Mouse (Mus musculus): Measurements from ENCODE around the gene Hc. TPM values are rescaled to one million over a fixed set of nuclear protein-coding genes. Genes with fewer than 3 reads are reported as not detected.

The Hc gene
- total and polyA plus RNA-seq, 3 experiments, result 0.74 to 1.2 (median 0.91) TPM

DNA sequence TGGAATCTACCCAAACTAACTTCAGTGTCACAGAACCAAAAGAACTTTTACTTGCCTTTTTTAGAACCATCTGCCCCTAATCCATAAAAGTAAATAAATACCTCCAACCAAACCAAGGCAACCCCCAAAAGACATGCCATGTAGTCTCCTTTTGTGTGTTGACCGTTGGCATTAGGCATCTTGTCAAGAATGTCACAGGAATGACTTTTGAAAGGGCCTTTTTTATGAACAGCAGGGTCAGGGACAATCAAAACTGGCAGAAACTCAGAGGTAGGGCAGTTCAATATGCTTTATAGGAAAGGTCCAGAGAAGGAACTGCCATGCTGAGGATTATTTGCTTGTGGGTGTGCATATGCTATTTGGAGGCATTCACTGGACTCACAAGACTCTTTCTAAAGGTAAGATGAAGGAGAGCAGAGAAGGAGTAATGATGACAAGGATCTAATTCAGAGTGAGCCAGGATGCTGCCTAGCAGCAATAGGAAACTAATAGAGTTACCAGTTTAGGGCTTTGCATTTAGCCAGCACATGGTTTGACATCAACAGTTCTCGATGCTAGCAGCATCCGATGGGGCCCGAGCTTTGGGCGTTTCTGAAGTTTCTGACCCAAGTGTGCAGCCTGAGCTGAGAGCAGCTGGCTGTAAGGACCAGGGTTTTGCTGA, 67.4 kb downstream of the Hc start:
- no peaks in the 10 kb centered on the region for H3K36me3 ChIP-seq (replicated peaks in 1 of 2; ENCODE audit: control insufficient read depth in 1 of 2, insufficient read depth in 1 of 2, low read length in 1 of 2)
- peaks cover 0 to 8% of the 10 kb centered on the region in 2 experiments; a peak in 2 of 4 replicates for H3K4me1 ChIP-seq (ENCODE audit: control insufficient read depth in 1 of 2, insufficient read depth in 2 of 2)
- DNase-seq (ENCODE audit: extremely low read depth), result no peak
- H3K9me3 ChIP-seq (replicated peaks; ENCODE audit: low read length), result no peaks in the 10 kb centered on the region
- in situ Hi-C loops (cut with MboI; ENCODE audit: low pct_ligation_motif_present, low pct_unique_long_range_greater_than_20kb, low sequenced_read_pairs), result no loop called here
- no peaks in the 10 kb centered on the region for H3K79me2 ChIP-seq (replicated peaks; ENCODE audit: control insufficient read depth, extremely low read depth, insufficient read depth, poor library complexity, severe bottlenecking)
- H3K4me3 ChIP-seq (replicated peaks in 1 of 3; ENCODE audit: low read depth in 2 of 3, low read length in 2 of 3, poor library complexity in 1 of 3), result no peak overlapping the region
- TF ChIP-seq POLR2AphosphoS2 (IDR thresholded peaks at IDR 0.05; ENCODE audit: low read depth, low read length) (no peak), MXI1 (IDR thresholded peaks at IDR 0.05; ENCODE audit: low read depth, low read length) (0 out of 2 replicates have a peak, but pooled peaks have one; percentile 2)
- H3K27me3 ChIP-seq (replicated peaks), result no peaks in the 10 kb centered on the region
- dilution Hi-C loops (cut with MboI; ENCODE audit: extremely low pct_ligation_motif_present, extremely low pct_unique_long_range_greater_than_20kb, low sequenced_read_pairs), result no loop called here
- H3K9ac ChIP-seq (ENCODE audit: insufficient read depth, low read depth), result no peak overlapping the region
- H3K4me2 ChIP-seq (ENCODE audit: insufficient read depth, low read depth, poor library complexity, severe bottlenecking), result no peak overlapping the region
- no peak overlapping the region for H3K27ac ChIP-seq (ENCODE audit: insufficient read depth, low read depth)

DNA sequence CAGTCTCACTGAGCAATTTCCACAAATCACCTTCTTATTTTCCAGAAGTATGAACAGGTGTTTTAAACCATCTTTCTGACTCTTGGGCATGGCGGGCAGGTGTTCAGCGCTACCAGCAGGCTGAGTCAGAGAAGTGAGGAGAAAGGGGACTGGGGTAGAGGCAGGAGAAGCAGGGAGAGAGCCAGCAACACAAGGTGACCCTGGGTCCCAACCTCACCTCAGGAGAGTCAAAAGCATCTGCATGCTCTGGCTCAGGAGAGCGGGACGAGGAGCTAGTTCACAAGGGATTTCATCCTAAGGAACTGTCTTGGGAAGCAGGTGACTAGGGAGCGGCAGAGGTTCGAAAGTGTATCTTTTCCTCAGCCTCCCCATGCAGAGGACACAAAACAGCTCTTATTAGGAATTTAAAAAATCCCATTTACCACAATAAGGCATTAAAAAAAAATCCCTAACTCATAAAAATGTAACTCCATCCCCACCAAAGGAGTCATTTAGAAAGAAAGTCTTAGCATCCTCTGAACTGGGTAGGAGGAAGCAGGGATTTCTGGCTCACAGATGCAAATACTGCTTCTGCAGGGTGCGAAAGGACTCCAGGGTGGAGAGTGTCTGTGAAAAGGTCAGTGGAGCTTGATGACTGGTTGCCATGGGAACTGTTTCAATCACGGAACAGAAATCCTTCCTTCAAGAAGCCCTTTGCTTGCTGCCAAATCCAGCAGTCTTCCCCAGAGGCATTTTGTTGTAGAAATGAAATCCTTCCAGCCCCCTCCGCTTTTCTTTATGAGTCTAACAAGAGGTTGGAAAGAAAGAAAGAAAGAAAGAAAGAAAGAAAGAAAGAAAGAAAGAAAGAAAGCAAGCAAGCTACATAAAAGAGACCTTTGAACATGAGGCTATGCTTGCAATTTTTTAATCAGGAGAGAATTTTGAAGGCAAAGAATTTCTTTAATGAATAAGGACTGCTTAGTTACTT, 68.2 kb downstream of the Hc start:
- Histone ChIP-seq H3K27me3 (replicated peaks) (no peaks in the 10 kb centered on the region), H3K27ac (ENCODE audit: insufficient read depth, low read depth) (no peak overlapping the region), H3K9me3 (replicated peaks; ENCODE audit: low read length) (no peaks in the 10 kb centered on the region), H3K4me1 (ENCODE audit: control insufficient read depth in 1 of 2, insufficient read depth in 2 of 2) (peaks cover 0 to 8% of the 10 kb centered on the region in 2 experiments; a peak in 2 of 4 replicates), H3K4me3 (replicated peaks in 1 of 3; ENCODE audit: low read depth in 2 of 3, low read length in 2 of 3, poor library complexity in 1 of 3) (no peak overlapping the region), H3K79me2 (replicated peaks; ENCODE audit: control insufficient read depth, extremely low read depth, insufficient read depth, poor library complexity, severe bottlenecking) (no peaks in the 10 kb centered on the region), H3K9ac (ENCODE audit: insufficient read depth, low read depth) (no peak overlapping the region), H3K4me2 (ENCODE audit: insufficient read depth, low read depth, poor library complexity, severe bottlenecking) (no peak overlapping the region), H3K36me3 (replicated peaks in 1 of 2; ENCODE audit: control insufficient read depth in 1 of 2, insufficient read depth in 1 of 2, low read length in 1 of 2) (no peaks in the 10 kb centered on the region)
- TF ChIP-seq POLR2A (IDR thresholded peaks at IDR 0.05; ENCODE audit: low read depth, low read length) (no peak), KAT2A (IDR thresholded peaks at IDR 0.05; ENCODE audit: insufficient replicate concordance, low read length) (no peak), GABPA (IDR thresholded peaks at IDR 0.05; ENCODE audit: insufficient replicate concordance, low read depth, low read length) (no peak), TCF12 (IDR thresholded peaks at IDR 0.05; ENCODE audit: low read depth, low read length) (no peak), ELF1 (IDR thresholded peaks at IDR 0.05; ENCODE audit: low read depth, low read length) (no peak), MAZ (IDR thresholded peaks at IDR 0.05; ENCODE audit: low read depth, low read length) (no peak), E2F4 (IDR thresholded peaks at IDR 0.05; ENCODE audit: insufficient replicate concordance, low read depth, low read length) (no peak), SIN3A (IDR thresholded peaks at IDR 0.05; ENCODE audit: low read length) (no peak), IRF4 (IDR thresholded peaks at IDR 0.05; ENCODE audit: low read depth, low read length) (no peak), MEF2A (IDR thresholded peaks at IDR 0.05; ENCODE audit: borderline replicate concordance, low read depth, low read length) (no peak), ETS1 (conservative IDR thresholded peaks at IDR 0.05; ENCODE audit: low read depth, low read length) (no peak), JUN (IDR thresholded peaks at IDR 0.05; ENCODE audit: insufficient read depth, low read depth, low read length) (no peak), NELFE (IDR thresholded peaks at IDR 0.05; ENCODE audit: low read depth, low read length) (no peak), PAX5 (IDR thresholded peaks at IDR 0.05; ENCODE audit: low read length) (no peak), ZMIZ1 (IDR thresholded peaks at IDR 0.05; ENCODE audit: low read depth, low read length) (no peak), BHLHE40 (IDR thresholded peaks at IDR 0.05; ENCODE audit: low read depth, low read length) (no peak), USF2 (conservative IDR thresholded peaks at IDR 0.05; ENCODE audit: low read depth, low read length) (no peak)
- in situ Hi-C loops (cut with MboI; ENCODE audit: low pct_ligation_motif_present, low pct_unique_long_range_greater_than_20kb, low sequenced_read_pairs) (no loop called here), dilution Hi-C loops (cut with MboI; ENCODE audit: extremely low pct_ligation_motif_present, extremely low pct_unique_long_range_greater_than_20kb, low sequenced_read_pairs) (no loop called here)
- DNase-seq (ENCODE audit: extremely low read depth), result peak; percentile 67
